Mouse (Mus musculus) lung, embryonic 14.5 days (tissue): ENCODE results near the gene Cd33. TPM values are rescaled to one million over a fixed set of nuclear protein-coding genes. Genes with fewer than 3 reads are reported as not detected.

Source experiments
- ATAC-seq: fragments of 200-750 bp; cut with Nextera tagmentation; 2 replicates; pipeline ENCODE4 v1.8.0; 2017; ENCODE audit warnings: mild to moderate bottlenecking, moderate TSS enrichment, moderate library complexity; ENCODE audit not compliant: insufficient read depth
- DNase-seq: peaks from one replicate; pipeline ENCODE4 v3.0.0-alpha.2; 2015
- H3K27ac ChIP-seq: fragments of 300-500 bp; sonication (generic); 2 replicates; pipeline ENCODE4 v1.5.1; 2014; ENCODE audit warnings: low read depth, mild to moderate bottlenecking, moderate library complexity
- H3K27me3 ChIP-seq: fragments of 300-500 bp; sonication (generic); 2 replicates; pipeline ENCODE4 v1.6.1; 2014; ENCODE audit warnings: low read length, control low read depth; ENCODE audit not compliant: insufficient read depth
- H3K36me3 ChIP-seq: fragments of 300-500 bp; sonication (generic); 2 replicates; pipeline ENCODE4 v1.6.1; 2014; ENCODE audit warnings: control low read depth; ENCODE audit not compliant: insufficient read depth
- H3K4me1 ChIP-seq: fragments of 300-500 bp; sonication (generic); 2 replicates; pipeline ENCODE4 v1.6.1; 2014; ENCODE audit warnings: antibody characterized with exemption, control low read depth; ENCODE audit not compliant: insufficient read depth
- H3K4me2 ChIP-seq: fragments of 300-500 bp; sonication (generic); 2 replicates; pipeline ENCODE4 v1.6.1; 2014; ENCODE audit warnings: mild to moderate bottlenecking
- H3K4me3 ChIP-seq: fragments of 300-500 bp; sonication (generic); 2 replicates; pipeline ENCODE4 v1.5.1; 2014; ENCODE audit warnings: low read depth, low read length
- H3K9ac ChIP-seq: fragments of 300-500 bp; sonication (generic); 2 replicates; pipeline ENCODE4 v1.6.1; 2014
- H3K9me3 ChIP-seq: fragments of 300-500 bp; sonication (generic); 2 replicates; pipeline ENCODE4 v1.6.1; 2016; ENCODE audit warnings: low read depth, low read length, control low read depth
- CTCF ChIP-seq: IDR thresholded peaks from 2 replicates; pipeline ENCODE4 v1.5.1; 2016; ENCODE audit warnings: antibody characterized with exemption, low read depth
- WGBS: fragments of 180-500 bp; shearing (Covaris S2); extraction: QIAGEN DNeasy Blood & Tissue Kit; methylation state at CpG from one replicate; pipeline ENCODE4 v1.1.7; 2014; 5-methylcytosine and 5-hydroxymethylcytosine counted together
- polyA plus RNA-seq: library from polyadenylated mRNA; unstranded; fragments of >200 nt; fragmentation: Nextera tagmentation; extraction: Ambion mirVana; gene quantifications from 2 replicates; pipeline ENCODE4 v1.2.1, GENCODE M21; 2014

The Cd33 gene
- polyA plus RNA-seq, 1 experiment from 2014 or later = 2.0 TPM

DNA sequence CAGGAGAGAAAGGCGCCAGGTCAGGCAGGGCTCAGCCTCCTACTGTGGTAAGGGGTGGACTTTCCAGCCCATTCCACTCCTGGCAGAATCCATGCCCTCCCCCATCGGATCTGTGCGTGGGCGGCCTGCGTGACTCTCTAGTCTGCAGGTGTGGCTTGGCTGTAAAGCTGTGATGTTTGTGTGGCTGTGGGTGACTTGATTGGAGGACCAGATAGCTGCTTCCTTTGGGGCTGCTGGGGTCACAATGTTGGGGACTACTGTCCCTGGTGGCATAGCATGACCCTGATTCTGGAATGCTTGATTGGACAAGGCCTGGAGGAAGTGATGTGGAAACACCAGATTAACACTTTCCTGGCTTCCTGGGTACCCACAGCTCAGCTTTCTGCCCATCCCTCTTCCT lies 55.6 kb downstream of the Cd33 start:
- H3K27ac ChIP-seq = no peak overlapping the region
- H3K36me3 ChIP-seq = no peaks in the 10 kb centered on the region
- H3K9ac ChIP-seq = no peak overlapping the region
- TF ChIP-seq CTCF = no peak
- ATAC-seq (no peak), DNase-seq (no peak)
- H3K27me3 ChIP-seq = peaks cover 6% of the 10 kb centered on the region; the same call in 1 of the 2 replicates
- H3K4me1 ChIP-seq = no peaks in the 10 kb centered on the region
- 32% methylated on average over 5 of the region's 5 CpGs for WGBS
- H3K9me3 ChIP-seq = no peaks in the 10 kb centered on the region
- H3K4me2 ChIP-seq = no peak overlapping the region
- no peak overlapping the region for H3K4me3 ChIP-seq

DNA sequence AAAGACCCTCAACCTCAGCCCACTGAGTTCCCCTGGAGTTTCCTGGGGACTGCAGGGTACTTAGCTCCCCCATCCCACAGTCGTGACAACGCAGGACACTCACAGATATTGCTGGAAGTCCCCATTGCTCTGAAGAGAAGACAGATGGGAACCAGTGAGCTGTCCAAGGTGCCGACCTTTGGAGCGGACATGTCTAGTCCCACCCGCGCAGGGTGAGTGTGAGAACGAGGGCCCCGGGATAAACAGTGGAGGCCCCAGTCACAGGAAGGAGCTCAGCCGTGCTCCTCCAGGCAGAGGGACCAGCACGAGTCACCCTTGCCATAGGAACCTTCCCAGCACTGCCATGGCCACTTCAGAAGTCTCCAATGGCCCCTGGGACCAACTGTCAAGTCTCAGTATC lies 61.0 kb downstream of the Cd33 start:
- TF ChIP-seq CTCF = no peak
- H3K27me3 ChIP-seq = no peaks in the 10 kb centered on the region
- H3K4me1 ChIP-seq = peaks cover 7% of the 10 kb centered on the region
- H3K27ac ChIP-seq = no peak overlapping the region
- no peak overlapping the region for H3K9ac ChIP-seq
- ATAC-seq = peak; percentile 53; the same call in 1 of the 2 replicates
- no peak overlapping the region for H3K4me3 ChIP-seq
- no peaks in the 10 kb centered on the region for H3K36me3 ChIP-seq
- no peaks in the 10 kb centered on the region for H3K9me3 ChIP-seq
- WGBS = under 1% methylated on average over 10 of the region's 10 CpGs
- no peak overlapping the region for H3K4me2 ChIP-seq
- DNase-seq = peak; percentile 78

GRCm38 (mm10) chr7:43482090-43482716 lies 62.0 kb downstream of the Cd33 start:
- Histone ChIP-seq H3K9ac (no peak overlapping the region), H3K4me3 (no peak overlapping the region), H3K27me3 (peaks cover 4% of the 10 kb centered on the region), H3K9me3 (no peaks in the 10 kb centered on the region), H3K4me2 (no peak overlapping the region), H3K4me1 (peaks cover 7% of the 10 kb centered on the region), H3K36me3 (no peaks in the 10 kb centered on the region), H3K27ac (no peak overlapping the region)
- no peak for TF ChIP-seq CTCF
- peak; percentile 73 for DNase-seq
- 45% methylated on average over 8 of the region's 8 CpGs for WGBS
- peak; percentile 66 for ATAC-seq

- Histone ChIP-seq H3K27ac (no peak overlapping the region), H3K4me3 (no peak overlapping the region), H3K9ac (no peak overlapping the region), H3K27me3 (peaks cover 14% of the 10 kb centered on the region), H3K36me3 (no peaks in the 10 kb centered on the region), H3K4me1 (peaks cover 7% of the 10 kb centered on the region), H3K4me2 (no peak overlapping the region), H3K9me3 (no peaks in the 10 kb centered on the region)
- ATAC-seq (no peak), DNase-seq (no peak)
- no peak for TF ChIP-seq CTCF
- WGBS = 53% methylated on average over 3 of the region's 3 CpGs
Measured at GRCm38 (mm10) chr7:43481191-43481590, 63.0 kb downstream of the Cd33 start.

DNA sequence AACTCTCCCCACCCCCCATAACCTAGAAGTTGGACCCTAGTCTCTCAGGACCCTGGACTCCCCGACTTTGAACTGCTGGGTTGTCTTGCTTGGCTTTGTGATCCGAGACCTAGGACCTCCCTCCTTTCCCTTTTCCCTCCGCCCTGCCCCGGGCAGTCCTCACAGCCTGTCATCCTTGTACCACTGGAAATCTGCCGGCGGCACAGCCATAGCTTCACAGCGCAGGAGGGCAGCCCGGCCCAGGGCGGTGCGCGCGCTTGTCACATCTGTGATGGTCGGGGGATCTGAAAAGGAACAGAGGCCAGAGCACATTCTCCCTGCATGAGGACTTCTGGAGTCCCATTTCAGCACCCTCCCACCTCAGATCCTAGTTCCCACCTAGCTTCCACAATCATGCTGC lies 67.9 kb downstream of the Cd33 start:
- Histone ChIP-seq H3K36me3 (no peaks in the 10 kb centered on the region), H3K4me2 (no peak overlapping the region), H3K27me3 (peaks cover 23% of the 10 kb centered on the region), H3K9me3 (no peaks in the 10 kb centered on the region), H3K27ac (no peak overlapping the region), H3K4me1 (no peaks in the 10 kb centered on the region), H3K9ac (no peak overlapping the region), H3K4me3 (no peak overlapping the region)
- ATAC-seq (no peak), DNase-seq (no peak)
- 7% methylated on average over 13 of the region's 13 CpGs for WGBS
- TF ChIP-seq CTCF = no peak

DNA sequence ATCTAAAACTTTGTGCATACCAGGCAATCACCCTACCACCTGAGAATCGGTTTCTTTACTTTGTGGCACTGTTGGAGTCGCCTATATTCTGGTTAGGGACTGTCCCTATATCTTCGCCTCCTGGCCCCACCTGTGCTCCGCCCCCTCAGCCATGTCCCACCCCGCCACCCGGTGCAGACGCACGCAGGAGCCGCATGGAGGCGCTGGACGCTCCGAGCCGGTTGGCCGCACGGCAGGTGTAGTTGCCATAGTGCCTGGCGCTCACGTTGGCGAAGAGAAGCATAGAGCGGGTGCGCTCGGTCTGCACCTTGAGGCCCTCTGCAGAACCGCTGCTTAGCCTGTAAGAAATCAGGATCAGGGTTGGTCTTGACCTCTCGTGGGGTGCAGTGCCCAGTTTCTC lies 68.5 kb downstream of the Cd33 start:
- Histone ChIP-seq H3K27me3 (peaks cover 23% of the 10 kb centered on the region), H3K4me3 (no peak overlapping the region), H3K27ac (no peak overlapping the region), H3K4me1 (no peaks in the 10 kb centered on the region), H3K4me2 (no peak overlapping the region), H3K9me3 (no peaks in the 10 kb centered on the region), H3K36me3 (no peaks in the 10 kb centered on the region), H3K9ac (no peak overlapping the region)
- WGBS = 15% methylated on average over 23 of the region's 23 CpGs
- no peak for DNase-seq
- ATAC-seq = no peak
- TF ChIP-seq CTCF = peak; percentile 45

Other genes with a start within 250 kb of the Cd33 start
- gene Zfp715, start 231.1 kb downstream of the Cd33 start, polyA plus RNA-seq = 15.5 and 16.3 TPM in 2 replicates
- gene Siglecf, start 193.1 kb downstream of the Cd33 start, polyA plus RNA-seq = 0.13 TPM in 1 of 2 replicates, not detected in the other
- 0.37 and 0.60 TPM in 2 replicates for gene Siglecg, start 136.2 kb downstream of the Cd33 start, polyA plus RNA-seq
- not detected in 2 replicates for gene Lim2, start 116.8 kb downstream of the Cd33 start, polyA plus RNA-seq
- gene Nkg7, start 107.4 kb downstream of the Cd33 start, polyA plus RNA-seq = 0.58 and 1.3 TPM in 2 replicates
- not detected in 2 replicates for gene Cldnd2, start 103.6 kb downstream of the Cd33 start, polyA plus RNA-seq
- gene Etfb, start 100.3 kb downstream of the Cd33 start, polyA plus RNA-seq = 306 and 314 TPM in 2 replicates
- gene Gm45233, start 100.3 kb downstream of the Cd33 start, polyA plus RNA-seq = 0.37 TPM in 1 of 2 replicates, not detected in the other
- gene Vsig10l, start 81.3 kb downstream of the Cd33 start, polyA plus RNA-seq = 2.1 and 2.4 TPM in 2 replicates
- 0.38 TPM in 2 replicates for gene Iglon5, start 54.4 kb downstream of the Cd33 start, polyA plus RNA-seq
- not detected in 2 replicates for gene 4931406B18Rik, start 38.5 kb downstream of the Cd33 start, polyA plus RNA-seq
- 4.9 and 5.3 TPM in 2 replicates for gene Zfp658, start 17.8 kb upstream of the Cd33 start, polyA plus RNA-seq
- gene Zfp719, start 35.2 kb upstream of the Cd33 start, polyA plus RNA-seq = 14.6 and 15.1 TPM in 2 replicates
- 0.23 and 0.33 TPM in 2 replicates for gene Zfp819, start 62.7 kb upstream of the Cd33 start, polyA plus RNA-seq
- not detected in 2 replicates for gene Ceacam18, start 90.3 kb upstream of the Cd33 start, polyA plus RNA-seq
- gene Siglece, start 115.7 kb upstream of the Cd33 start, polyA plus RNA-seq = 0.62 and 1.1 TPM in 2 replicates
- 10.8 TPM in 2 replicates for gene Ctu1, start 127.6 kb upstream of the Cd33 start, polyA plus RNA-seq
- not detected in 2 replicates for gene Klk14, start 146.0 kb upstream of the Cd33 start, polyA plus RNA-seq
- 1.3 and 1.7 TPM in 2 replicates for gene Klk13, start 168.1 kb upstream of the Cd33 start, polyA plus RNA-seq
- not detected in 2 replicates for gene Klk12, start 224.5 kb upstream of the Cd33 start, polyA plus RNA-seq
- not detected in 2 replicates for gene Klk11, start 230.2 kb upstream of the Cd33 start, polyA plus RNA-seq
- 0.70 and 0.81 TPM in 2 replicates for gene Klk10, start 236.6 kb upstream of the Cd33 start, polyA plus RNA-seq
- gene Klk9, start 247.5 kb upstream of the Cd33 start, polyA plus RNA-seq = 0.20 TPM in 1 of 2 replicates, not detected in the other